Mouse (Mus musculus): ENCODE results near the gene Top2b.

DNA sequence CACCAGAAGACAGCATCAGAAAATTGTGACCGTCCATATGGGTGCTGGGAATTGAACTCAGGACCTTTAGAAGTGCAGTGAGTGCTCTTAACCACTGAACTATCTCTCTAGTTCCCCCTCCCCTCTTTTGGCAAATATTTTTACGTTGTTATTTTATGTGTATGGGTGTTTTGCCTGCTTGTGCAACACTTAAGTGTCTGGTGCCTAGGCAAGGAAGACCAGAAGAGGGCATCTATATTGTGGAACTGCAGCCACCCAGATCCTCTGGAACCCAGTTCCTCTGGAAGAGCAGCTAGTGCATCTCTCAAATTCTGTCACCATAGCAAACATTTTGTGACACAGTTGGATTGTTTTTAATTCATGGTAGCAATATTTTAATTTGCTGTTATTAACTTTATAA is 2.0 kb downstream of the Top2b start:
- TF ChIP-seq CTCF (IDR thresholded peaks at IDR 0.05; ENCODE audit: insufficient read depth, low read length): no peak
- TF ChIP-seq POLR2A (IDR thresholded peaks at IDR 0.05; ENCODE audit: borderline replicate concordance, extremely low read depth, low read depth, low read length): no peak
